Mouse (Mus musculus) forebrain, embryonic 11.5 days (tissue): ENCODE data around the gene Gm20605. TPM values are rescaled to one million over a fixed set of nuclear protein-coding genes. Genes with fewer than 3 reads are reported as not detected.

Source experiments
- polyA plus RNA-seq: library from polyadenylated mRNA; unstranded; fragments of >200 nt; fragmentation: Nextera tagmentation; extraction: Ambion mirVana; gene quantifications from 2 replicates; pipeline ENCODE4 v1.2.1, GENCODE M21; 2014

Gm20605 gene
- polyA plus RNA-seq, 1 experiment from 2014 or later: 9.9 TPM

Other genes with a start within 250 kb of the Gm20605 start
- 0.11 and 0.15 TPM in 2 replicates for gene Zan, start 152.1 kb upstream of the Gm20605 start, polyA plus RNA-seq
- 55.9 and 62.4 TPM in 2 replicates for gene Pop7, start 126.7 kb upstream of the Gm20605 start, polyA plus RNA-seq
- 14.0 and 14.9 TPM in 2 replicates for gene Gigyf1, start 110.6 kb upstream of the Gm20605 start, polyA plus RNA-seq
- 0.40 and 0.84 TPM in 2 replicates for gene Epo, start 95.9 kb upstream of the Gm20605 start, polyA plus RNA-seq
- 410 and 508 TPM in 2 replicates for gene Gnb2, start 95.7 kb upstream of the Gm20605 start, polyA plus RNA-seq
- 20.5 and 22.8 TPM in 2 replicates for gene Actl6b, start 75.7 kb upstream of the Gm20605 start, polyA plus RNA-seq
- 1.2 and 2.1 TPM in 2 replicates for gene Tfr2, start 59.3 kb upstream of the Gm20605 start, polyA plus RNA-seq
- 20.3 and 22.8 TPM in 2 replicates for gene Mospd3, start 28.1 kb upstream of the Gm20605 start, polyA plus RNA-seq
- 54.8 and 63.0 TPM in 2 replicates for gene Pcolce, start 15.4 kb upstream of the Gm20605 start, polyA plus RNA-seq
- 0.12 and 0.17 TPM in 2 replicates for gene Fbxo24, start 173 bp upstream of the Gm20605 start, polyA plus RNA-seq
- 29.8 and 38.0 TPM in 2 replicates for gene Lrch4, start 54 bp upstream of the Gm20605 start, polyA plus RNA-seq
- gene Sap25, start 12.2 kb downstream of the Gm20605 start, polyA plus RNA-seq: 9.3 and 10.7 TPM in 2 replicates
- 0.25 TPM in 1 of 2 replicates, not detected in the other for gene Irs3, start 16.5 kb downstream of the Gm20605 start, polyA plus RNA-seq
- 23.5 and 26.0 TPM in 2 replicates for gene Agfg2, start 55.6 kb downstream of the Gm20605 start, polyA plus RNA-seq
- 3.8 and 4.4 TPM in 2 replicates for gene Nyap1, start 112.4 kb downstream of the Gm20605 start, polyA plus RNA-seq
- gene Tsc22d4, start 116.6 kb downstream of the Gm20605 start, polyA plus RNA-seq: 81.1 and 83.5 TPM in 2 replicates
- gene Ppp1r35, start 149.7 kb downstream of the Gm20605 start, polyA plus RNA-seq: 72.8 and 77.9 TPM in 2 replicates
- gene Mepce, start 158.5 kb downstream of the Gm20605 start, polyA plus RNA-seq: 11.9 and 12.4 TPM in 2 replicates
- gene Zcwpw1, start 158.6 kb downstream of the Gm20605 start, polyA plus RNA-seq: 18.1 and 21.2 TPM in 2 replicates
- gene Pilra, start 207.1 kb downstream of the Gm20605 start, polyA plus RNA-seq: 0.13 and 0.32 TPM in 2 replicates
- not detected in 2 replicates for gene Pilrb1, start 228.9 kb downstream of the Gm20605 start, polyA plus RNA-seq
- not detected in 2 replicates for gene Pilrb2, start 242.6 kb downstream of the Gm20605 start, polyA plus RNA-seq